Mouse (Mus musculus) stomach, postnatal 0 days (tissue): ENCODE measurements around the gene Pdzd11. TPM values are rescaled to one million over a fixed set of nuclear protein-coding genes. Genes with fewer than 3 reads are reported as not detected.

ENCODE experiments used
- ATAC-seq: fragments of 200-750 bp; cut with Nextera tagmentation; 2 replicates; pipeline ENCODE4 v1.8.0; 2017; ENCODE audit not compliant: low FRiP score, low TSS enrichment
- DNase-seq: peaks from one replicate; pipeline ENCODE4 v3.0.0-alpha.2; 2016; ENCODE audit warnings: low spot score
- H3K27ac ChIP-seq: fragments of 300-500 bp; sonication (generic); replicated peaks from 2 replicates; pipeline ENCODE4 v1.5.1; 2014; ENCODE audit warnings: mild to moderate bottlenecking, control low read depth
- H3K27me3 ChIP-seq: fragments of 300-500 bp; sonication (generic); 2 replicates; pipeline ENCODE4 v1.6.1; 2014; ENCODE audit warnings: low read length; ENCODE audit not compliant: control insufficient read depth, insufficient read depth
- H3K36me3 ChIP-seq: fragments of 300-500 bp; sonication (generic); 2 replicates; pipeline ENCODE4 v1.6.1; 2014; ENCODE audit warnings: low read length, mixed read lengths; ENCODE audit not compliant: control insufficient read depth, insufficient read depth
- H3K4me1 ChIP-seq: fragments of 300-500 bp; sonication (generic); replicated peaks from 2 replicates; pipeline ENCODE4 v1.6.1; 2014; ENCODE audit warnings: antibody characterized with exemption; ENCODE audit not compliant: control insufficient read depth, insufficient read depth
- H3K4me2 ChIP-seq: fragments of 300-500 bp; sonication (generic); replicated peaks from 2 replicates; pipeline ENCODE4 v1.6.1; 2014; ENCODE audit warnings: low read depth, mild to moderate bottlenecking, control low read depth, moderate library complexity
- H3K4me3 ChIP-seq: fragments of 300-500 bp; sonication (generic); 2 replicates; pipeline ENCODE4 v1.5.1; 2014; ENCODE audit warnings: low read depth, low read length, control low read depth
- H3K9ac ChIP-seq: fragments of 300-500 bp; sonication (generic); 2 replicates; pipeline ENCODE4 v1.6.1; 2014; ENCODE audit warnings: mild to moderate bottlenecking, low read length, control low read depth, mixed read lengths
- H3K9me3 ChIP-seq: fragments of 300-500 bp; sonication (generic); 2 replicates; pipeline ENCODE4 v1.6.1; 2016; ENCODE audit warnings: low read length; ENCODE audit not compliant: control insufficient read depth
- CTCF ChIP-seq: IDR thresholded peaks from 2 replicates; pipeline ENCODE4 v1.5.1; 2016; ENCODE audit warnings: antibody characterized with exemption, low read depth, mild to moderate bottlenecking, moderate library complexity
- EP300 ChIP-seq: optimal IDR thresholded peaks from 2 replicates; pipeline ENCODE3; 2016; ENCODE audit warnings: antibody characterized with exemption
- WGBS: fragments of 180-500 bp; shearing (Covaris S2); extraction: QIAGEN DNeasy Blood & Tissue Kit; methylation state at CpG from one replicate; pipeline ENCODE4 v1.1.7; 2014; 5-methylcytosine and 5-hydroxymethylcytosine counted together
- polyA plus RNA-seq: library from polyadenylated mRNA; unstranded; fragments of >200 nt; fragmentation: Nextera tagmentation; extraction: Ambion mirVana; gene quantifications from 2 replicates; pipeline ENCODE4 v1.2.1, GENCODE M21; 2015

Gene Pdzd11
- 80.2 and 81.2 TPM in 2 replicates for polyA plus RNA-seq

DNA sequence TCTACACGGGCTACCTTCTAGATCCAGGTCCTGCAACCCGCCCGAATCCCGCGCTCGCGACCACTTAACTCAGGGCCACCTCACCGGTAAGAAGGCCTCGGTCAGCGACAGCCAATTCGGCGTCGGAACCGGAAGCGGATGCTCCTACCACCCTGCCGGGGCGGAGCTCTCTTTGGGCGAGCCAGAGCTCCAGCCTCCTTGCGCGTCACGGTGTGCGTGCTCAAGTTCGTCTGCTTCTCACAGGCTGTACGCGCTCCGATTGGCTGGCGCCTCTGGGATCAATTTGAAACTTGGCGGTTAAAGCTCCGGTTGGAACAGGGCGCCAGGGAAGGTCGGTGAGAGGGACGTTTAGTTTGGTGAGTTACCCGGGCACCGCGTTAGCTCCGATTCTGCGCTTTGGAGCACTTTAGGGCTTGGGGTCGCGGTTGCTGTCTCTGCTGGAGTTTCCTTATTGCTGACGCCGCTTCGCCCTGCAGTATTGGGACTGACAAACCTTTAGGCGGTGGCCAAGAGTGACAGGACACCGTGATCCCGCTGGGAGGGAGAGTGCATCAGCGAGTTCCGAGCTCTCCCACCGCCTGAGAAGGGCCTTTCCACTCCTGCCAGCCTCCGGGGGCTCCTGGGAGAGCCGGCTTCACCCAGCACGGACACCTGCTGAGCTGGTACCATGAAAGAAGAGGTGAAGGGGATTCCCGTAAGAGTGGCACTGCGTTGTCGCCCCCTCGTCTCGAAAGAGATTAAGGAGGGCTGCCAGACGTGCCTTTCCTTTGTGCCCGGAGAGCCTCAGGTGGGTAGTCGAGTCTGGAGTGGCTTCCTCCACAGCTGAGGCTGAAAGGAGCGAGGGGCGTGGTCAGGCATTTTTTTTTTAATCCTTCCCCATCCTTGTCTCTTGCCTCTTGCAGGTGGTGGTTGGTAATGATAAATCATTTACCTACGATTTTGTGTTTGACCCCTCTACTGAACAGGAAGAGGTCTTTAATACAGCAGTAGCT lies at the start of gene Pdzd11:
TSS of gene Pdzd11 (minus strand) at position 767 of the 992 bp plus-strand sequence.
- Histone ChIP-seq H3K4me2 (peak within 1 kb of the TSS; percentile 79), H3K4me1 (no peaks in the 10 kb centered on the region), H3K27ac (peak within 1 kb of the TSS; percentile 45; the same call in 1 of the 2 replicates), H3K9ac (peak within 1 kb of the TSS; percentile 57), H3K9me3 (no peaks in the 10 kb centered on the region), H3K27me3 (no peaks in the 10 kb centered on the region), H3K4me3 (peak within 1 kb of the TSS; percentile 54), H3K36me3 (no peaks in the 10 kb centered on the region)
- peak; percentile 100 for ATAC-seq
- TF ChIP-seq CTCF, result no peak
- WGBS, result 17% methylated on average over 57 of the region's 62 CpGs
- DNase-seq, result peak; percentile 92

DNA sequence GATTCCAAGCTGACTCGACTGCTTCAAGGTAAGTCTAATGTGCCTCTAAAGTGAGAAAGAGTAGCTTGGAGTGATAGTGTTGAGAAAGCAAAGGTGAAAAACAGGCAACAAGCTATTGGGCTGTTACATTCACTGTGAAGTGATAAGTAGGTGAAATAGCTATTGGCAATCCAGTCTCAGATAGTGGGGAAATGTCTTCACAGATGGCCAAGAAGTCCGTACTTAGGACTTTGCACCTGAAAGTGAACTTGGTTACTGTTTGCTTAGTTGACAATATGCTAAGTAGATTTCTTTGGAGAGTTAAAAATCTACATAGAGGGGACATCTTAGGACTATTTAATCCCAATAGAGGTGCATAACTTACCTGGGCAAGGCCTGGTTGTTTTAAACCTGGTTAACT lies 38.5 kb upstream of the Pdzd11 start:
- Histone ChIP-seq H3K36me3 (no peaks in the 10 kb centered on the region), H3K9me3 (no peaks in the 10 kb centered on the region), H3K4me1 (no peaks in the 10 kb centered on the region), H3K4me2 (no peak overlapping the region), H3K4me3 (no peak overlapping the region), H3K27me3 (no peaks in the 10 kb centered on the region), H3K9ac (no peak overlapping the region), H3K27ac (no peak overlapping the region)
- WGBS, result 81% methylated on average over 2 of the region's 2 CpGs
- TF ChIP-seq CTCF, result no peak
- TF ChIP-seq EP300, result no peak
- DNase-seq (no peak), ATAC-seq (no peak)

DNA sequence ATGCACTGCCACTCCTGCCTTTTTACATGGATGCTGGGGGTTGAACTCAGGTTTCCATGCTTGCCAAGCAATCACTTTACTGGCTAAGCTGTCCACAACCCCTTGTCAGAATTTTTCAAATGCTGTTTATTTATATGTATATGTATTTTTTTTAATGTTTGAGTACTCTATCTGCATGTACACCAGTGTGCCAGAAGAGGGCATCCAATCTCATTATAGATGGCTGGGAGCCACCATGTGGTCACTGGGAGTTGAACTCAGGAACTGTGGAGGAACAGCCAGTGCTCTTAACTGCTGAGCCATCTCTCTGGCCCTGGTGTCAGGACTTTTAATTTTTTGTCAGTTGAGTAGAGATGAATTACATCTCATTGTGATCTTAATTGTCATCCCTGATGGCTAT lies 26.5 kb upstream of the Pdzd11 start:
- ATAC-seq, result no peak
- TF ChIP-seq EP300, result no peak
- peak; percentile 41 for TF ChIP-seq CTCF

DNA sequence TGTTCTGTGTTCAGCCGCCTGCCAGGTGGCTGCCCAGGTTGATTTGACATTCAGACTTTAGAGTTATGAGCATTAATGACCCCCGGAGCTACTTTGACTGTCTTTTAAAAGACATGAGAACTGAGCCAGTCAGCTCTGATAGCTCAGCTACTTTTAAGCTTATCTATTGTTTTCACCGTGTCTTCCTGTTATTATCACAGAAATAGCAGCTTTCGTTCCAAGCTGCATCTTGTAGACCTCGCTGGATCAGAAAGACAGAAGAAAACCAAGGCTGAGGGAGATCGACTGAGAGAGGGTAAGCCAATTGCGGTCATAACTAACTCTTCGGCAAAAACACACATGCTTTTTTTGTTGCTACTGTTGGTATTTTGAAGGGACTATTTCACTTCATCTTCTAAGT lies 12.1 kb upstream of the Pdzd11 start:
- Histone ChIP-seq H3K9me3 (no peaks in the 10 kb centered on the region), H3K9ac (no peak overlapping the region), H3K36me3 (no peaks in the 10 kb centered on the region), H3K4me2 (no peak overlapping the region), H3K4me1 (no peaks in the 10 kb centered on the region), H3K27me3 (no peaks in the 10 kb centered on the region), H3K27ac (no peak overlapping the region), H3K4me3 (no peak overlapping the region)
- DNase-seq (no peak), ATAC-seq (no peak)
- whole genome bisulfite sequencing, result 88% methylated on average over 8 of the region's 8 CpGs
- TF ChIP-seq EP300 (no peak), CTCF (no peak)

More for the DNA sequence above, 26.5 kb upstream of the Pdzd11 start:
- Histone ChIP-seq H3K9me3 (no peaks in the 10 kb centered on the region), H3K27me3 (no peaks in the 10 kb centered on the region), H3K4me1 (no peaks in the 10 kb centered on the region), H3K9ac (no peak overlapping the region), H3K36me3 (no peaks in the 10 kb centered on the region), H3K27ac (no peak overlapping the region), H3K4me2 (no peak overlapping the region), H3K4me3 (no peak overlapping the region)
- DNase-seq, result no peak

DNA sequence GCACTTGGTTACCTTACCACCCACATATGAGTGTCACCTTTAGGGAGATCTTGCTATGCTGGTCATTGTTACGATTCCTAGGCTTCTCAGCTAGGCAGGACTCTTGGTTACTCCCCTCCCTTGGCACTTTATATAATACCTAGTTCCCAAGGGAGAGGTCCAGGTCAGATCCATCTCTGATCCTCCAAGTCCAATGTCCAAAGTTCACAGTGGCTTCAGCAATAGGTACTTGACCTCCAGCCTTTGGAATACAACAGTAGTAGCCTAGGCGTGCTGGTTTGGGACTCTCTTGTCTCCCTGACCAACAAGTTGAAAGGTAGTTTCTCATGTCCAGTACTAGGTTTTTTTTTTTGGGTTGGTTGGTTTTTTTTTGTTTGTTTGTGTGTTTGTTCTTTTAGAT lies 2.7 kb upstream of the Pdzd11 start:
- no peak overlapping the region for H3K9ac ChIP-seq
- H3K4me1 ChIP-seq, result no peaks in the 10 kb centered on the region
- H3K4me2 ChIP-seq, result no peak overlapping the region
- no peak for ATAC-seq
- no peak overlapping the region for H3K4me3 ChIP-seq
- 89% methylated on average over 2 of the region's 2 CpGs for WGBS
- no peak overlapping the region for H3K27ac ChIP-seq
- H3K36me3 ChIP-seq, result no peaks in the 10 kb centered on the region
- H3K27me3 ChIP-seq, result no peaks in the 10 kb centered on the region
- DNase-seq, result no peak
- no peaks in the 10 kb centered on the region for H3K9me3 ChIP-seq
- TF ChIP-seq EP300 (no peak), CTCF (no peak)

DNA sequence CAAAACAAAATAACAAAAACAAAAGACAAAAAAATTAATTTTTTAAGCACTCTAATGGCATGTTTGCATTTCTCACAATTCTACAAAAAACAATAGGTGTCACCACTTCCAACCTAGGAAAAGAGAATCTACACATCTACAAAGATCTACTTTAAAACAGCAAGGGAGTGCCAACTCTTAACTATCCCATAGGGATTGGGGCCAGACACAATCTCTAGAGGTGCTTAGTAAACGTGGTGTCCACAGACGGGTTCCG lies 894 bp downstream of the Pdzd11 start, which contains the start of gene Kif4:
TSS of gene Kif4 (plus strand) at position 192 of the 256 bp plus-strand sequence.
- no peak for DNase-seq
- 16% methylated on average over 3 of the region's 3 CpGs for WGBS
- H3K4me1 ChIP-seq, result no peaks in the 10 kb centered on the region
- TF ChIP-seq EP300, result no peak
- peak within 1 kb of the TSS; percentile 57 for H3K9ac ChIP-seq
- H3K4me3 ChIP-seq, result peak within 1 kb of the TSS; percentile 54
- H3K27me3 ChIP-seq, result no peaks in the 10 kb centered on the region
- H3K9me3 ChIP-seq, result no peaks in the 10 kb centered on the region
- H3K27ac ChIP-seq, result peak within 1 kb of the TSS; percentile 45; the same call in 1 of the 2 replicates
- no peak for ATAC-seq
- H3K36me3 ChIP-seq, result no peaks in the 10 kb centered on the region
- peak within 1 kb of the TSS; percentile 79 for H3K4me2 ChIP-seq
